Mouse (Mus musculus) heart, embryonic 10.5 days (tissue): ENCODE data around the gene Gm6169. TPM values are rescaled to one million over a fixed set of nuclear protein-coding genes. Genes with fewer than 3 reads are reported as not detected.

Source experiments
- DNase-seq: peaks from one replicate; pipeline ENCODE4 v3.0.0-alpha.2; 2017; ENCODE audit warnings: low spot score
- H3K27ac ChIP-seq: fragments of 300-500 bp; sonication (generic); 2 replicates; pipeline ENCODE4 v1.5.1; 2016; ENCODE audit warnings: mild to moderate bottlenecking
- H3K27me3 ChIP-seq: fragments of 300-500 bp; sonication (generic); 2 replicates; pipeline ENCODE4 v1.6.1; 2016; ENCODE audit warnings: mild to moderate bottlenecking; ENCODE audit not compliant: poor library complexity, insufficient read depth, severe bottlenecking
- H3K36me3 ChIP-seq: fragments of 300-500 bp; sonication (generic); 2 replicates; pipeline ENCODE4 v1.6.1; 2016; ENCODE audit warnings: mild to moderate bottlenecking, moderate library complexity
- H3K4me1 ChIP-seq: fragments of 300-500 bp; sonication (generic); 2 replicates; pipeline ENCODE4 v1.6.1; 2016; ENCODE audit warnings: mild to moderate bottlenecking
- H3K4me3 ChIP-seq: fragments of 300-500 bp; sonication (generic); 2 replicates; pipeline ENCODE4 v1.5.1; 2016; ENCODE audit warnings: mild to moderate bottlenecking, moderate library complexity
- H3K9me3 ChIP-seq: fragments of 300-500 bp; sonication (generic); 2 replicates; pipeline ENCODE4 v1.6.1; 2016; ENCODE audit warnings: mild to moderate bottlenecking, moderate library complexity
- WGBS: fragments of 180-500 bp; shearing (Covaris S2); methylation state at CpG from one replicate; pipeline ENCODE4 v1.1.7; 2016; 5-methylcytosine and 5-hydroxymethylcytosine counted together
- polyA plus RNA-seq: library from polyadenylated mRNA; unstranded; fragments of >200 nt; fragmentation: Nextera tagmentation; extraction: Ambion mirVana; gene quantifications from 2 replicates; pipeline ENCODE4 v1.2.1, GENCODE M21; 2016

Gene Gm6169
- polyA plus RNA-seq, 1 experiment from 2014 or later: 1.9 TPM

DNA sequence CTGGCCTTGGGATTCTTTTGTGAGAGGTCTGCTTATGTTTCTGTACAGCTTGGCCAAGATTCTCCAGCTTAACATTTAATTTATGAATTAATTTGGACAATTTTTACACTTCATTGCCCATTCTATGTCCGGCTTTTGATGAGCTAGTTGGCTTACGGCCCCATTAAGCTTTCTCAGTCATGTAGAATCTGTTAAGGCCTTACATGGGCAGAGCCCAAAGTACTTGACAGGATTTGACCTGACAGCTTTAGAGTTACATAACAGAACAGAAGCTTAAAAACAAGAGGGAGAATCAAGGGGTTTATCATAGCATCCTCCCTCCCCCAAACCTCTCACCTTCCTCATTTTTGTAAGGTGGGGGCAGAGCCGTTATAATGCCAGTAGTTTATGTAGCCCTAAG lies 10.9 kb downstream of the Gm6169 start:
- H3K9me3 ChIP-seq: no peaks in the 10 kb centered on the region
- no peak overlapping the region for H3K27ac ChIP-seq
- no peaks in the 10 kb centered on the region for H3K27me3 ChIP-seq
- 92% methylated on average over 3 of the region's 3 CpGs for WGBS
- H3K4me3 ChIP-seq: no peak overlapping the region
- H3K36me3 ChIP-seq: peaks cover 5% of the 10 kb centered on the region; the same call in 1 of the 2 replicates
- DNase-seq: no peak
- peaks cover 4% of the 10 kb centered on the region; the same call in 1 of the 2 replicates for H3K4me1 ChIP-seq

DNA sequence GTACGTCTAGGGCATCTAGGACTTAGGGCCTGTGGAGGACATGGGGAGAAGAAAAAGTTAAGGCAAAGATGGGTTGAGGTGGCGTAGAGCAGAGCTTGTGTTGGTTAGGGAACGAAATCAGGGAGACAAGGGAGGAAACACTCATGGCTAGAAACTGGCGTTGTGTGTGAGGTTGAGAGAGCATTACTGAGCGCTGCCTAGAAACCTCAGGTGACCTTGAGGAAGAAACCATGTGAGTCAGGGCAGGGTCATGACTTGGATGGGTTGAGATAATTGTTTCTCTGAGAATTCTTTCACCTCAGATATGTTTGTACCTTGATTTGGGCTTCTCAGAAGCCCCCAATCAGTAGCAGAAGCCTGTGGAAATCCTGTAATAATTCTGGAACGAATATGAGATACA lies 11.6 kb downstream of the Gm6169 start:
- H3K27me3 ChIP-seq: no peaks in the 10 kb centered on the region
- peaks cover 7% of the 10 kb centered on the region; the same call in 1 of the 2 replicates for H3K36me3 ChIP-seq
- H3K27ac ChIP-seq: no peak overlapping the region
- no peaks in the 10 kb centered on the region for H3K9me3 ChIP-seq
- WGBS: 91% methylated on average over 6 of the region's 6 CpGs
- no peak overlapping the region for H3K4me3 ChIP-seq
- no peak for DNase-seq
- peaks cover 6% of the 10 kb centered on the region for H3K4me1 ChIP-seq

DNA sequence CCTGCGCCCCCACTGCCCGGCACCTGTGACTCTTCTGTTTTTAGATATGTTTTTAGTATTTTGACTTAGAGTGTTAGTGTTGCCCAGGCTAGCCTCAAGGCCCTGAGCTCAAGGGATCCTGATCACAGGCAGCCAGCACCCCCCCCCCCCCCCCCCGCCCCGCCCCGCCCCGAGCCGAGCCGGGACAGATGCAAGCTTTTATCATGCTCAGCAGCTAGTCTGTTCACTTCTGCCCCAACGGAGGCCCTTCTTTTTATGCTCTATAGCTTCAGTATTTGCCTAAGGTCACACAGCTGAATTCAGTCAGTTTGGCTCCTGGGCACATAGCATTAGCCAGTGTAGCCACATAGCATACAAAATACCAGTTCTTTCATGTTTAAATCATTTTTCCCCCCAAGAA lies 12.7 kb downstream of the Gm6169 start:
- WGBS: 65% methylated on average over 6 of the region's 9 CpGs
- Histone ChIP-seq H3K27ac (no peak overlapping the region), H3K9me3 (no peaks in the 10 kb centered on the region), H3K27me3 (no peaks in the 10 kb centered on the region), H3K36me3 (0 out of 2 replicates have a peak, but pooled peaks cover 3% of the 10 kb centered on the region), H3K4me3 (no peak overlapping the region), H3K4me1 (peaks cover 11% of the 10 kb centered on the region)
- peak; percentile 83 for DNase-seq

DNA sequence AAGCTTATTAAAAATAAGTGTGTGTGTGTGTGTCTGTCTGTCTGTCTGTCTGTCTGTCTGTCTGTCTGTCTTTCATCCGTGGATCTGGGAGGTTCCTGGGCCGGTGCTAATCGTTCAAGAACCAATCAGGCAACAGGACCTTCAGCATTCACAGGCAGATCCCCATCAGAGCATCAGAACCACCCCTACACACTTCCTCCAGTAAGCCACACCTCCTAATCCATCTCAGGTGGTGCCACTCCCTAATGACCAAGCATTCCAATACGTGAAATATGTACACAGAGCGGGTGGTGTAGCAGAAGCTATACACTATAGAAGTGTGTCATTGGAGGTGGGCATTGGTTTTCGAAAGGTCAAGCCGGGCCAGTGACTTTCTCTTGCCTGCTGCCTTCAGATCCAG lies 16.6 kb downstream of the Gm6169 start:
- H3K36me3 ChIP-seq: peaks cover 8% of the 10 kb centered on the region; the same call in 1 of the 2 replicates
- peaks cover 10% of the 10 kb centered on the region for H3K4me1 ChIP-seq
- no peaks in the 10 kb centered on the region for H3K9me3 ChIP-seq
- H3K27ac ChIP-seq: no peak overlapping the region
- no peak overlapping the region for H3K4me3 ChIP-seq
- H3K27me3 ChIP-seq: no peaks in the 10 kb centered on the region
- no peak for DNase-seq
- WGBS: 90% methylated on average over 7 of the region's 7 CpGs

DNA sequence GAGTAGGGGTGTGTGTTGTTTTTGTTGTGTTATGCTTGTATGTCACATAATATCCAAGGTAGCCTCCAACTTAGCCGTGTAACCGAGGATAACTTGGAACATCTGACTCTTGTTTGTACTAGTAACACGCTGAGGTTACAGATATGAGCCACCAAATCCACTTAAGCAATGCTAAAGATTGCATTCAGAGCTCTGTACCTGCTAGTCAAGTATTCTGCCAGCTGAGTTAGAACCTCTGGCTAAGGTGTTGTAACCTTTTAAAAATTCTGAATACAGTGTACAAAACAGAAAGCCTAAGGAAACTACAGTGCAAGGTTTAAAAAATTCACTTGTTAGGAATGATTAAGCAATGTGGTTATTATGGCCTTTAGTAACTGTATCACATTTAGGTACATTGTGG lies 18.4 kb downstream of the Gm6169 start:
- WGBS: 92% methylated on average over 3 of the region's 3 CpGs
- peaks cover 10% of the 10 kb centered on the region; the same call in 1 of the 2 replicates for H3K36me3 ChIP-seq
- no peak for DNase-seq

DNA sequence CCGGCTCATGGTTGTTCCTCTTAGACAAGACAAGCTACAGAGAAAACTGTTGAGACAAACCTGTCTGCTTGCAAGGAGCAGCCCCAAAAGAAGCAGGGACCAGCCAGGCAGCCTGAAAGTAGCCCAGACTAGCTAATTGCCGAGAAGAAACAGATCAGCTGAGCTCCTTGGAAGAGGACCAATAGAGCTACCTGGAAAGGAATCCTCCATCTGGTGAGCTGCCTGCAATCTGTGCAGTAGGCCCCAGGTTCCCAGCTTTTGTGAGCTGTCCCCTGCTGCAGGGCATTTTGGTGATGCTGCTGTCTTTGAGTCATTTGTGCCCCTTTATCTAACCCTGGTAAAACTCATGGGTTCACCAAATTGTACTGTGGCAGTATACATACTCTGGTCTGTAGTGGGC lies 18.8 kb downstream of the Gm6169 start:
- no peak overlapping the region for H3K27ac ChIP-seq
- H3K9me3 ChIP-seq: no peaks in the 10 kb centered on the region
- peaks cover 7% of the 10 kb centered on the region; the same call in 1 of the 2 replicates for H3K4me1 ChIP-seq
- peaks cover 11% of the 10 kb centered on the region; the same call in 1 of the 2 replicates for H3K36me3 ChIP-seq
- DNase-seq: no peak
- H3K4me3 ChIP-seq: no peak overlapping the region
- no peaks in the 10 kb centered on the region for H3K27me3 ChIP-seq
- 89% methylated on average over 2 of the region's 2 CpGs for WGBS

More for the DNA sequence above, 18.4 kb downstream of the Gm6169 start:
- Histone ChIP-seq H3K27me3 (no peaks in the 10 kb centered on the region), H3K9me3 (no peaks in the 10 kb centered on the region), H3K4me1 (peaks cover 7% of the 10 kb centered on the region; the same call in 1 of the 2 replicates), H3K27ac (no peak overlapping the region), H3K4me3 (no peak overlapping the region)

DNA sequence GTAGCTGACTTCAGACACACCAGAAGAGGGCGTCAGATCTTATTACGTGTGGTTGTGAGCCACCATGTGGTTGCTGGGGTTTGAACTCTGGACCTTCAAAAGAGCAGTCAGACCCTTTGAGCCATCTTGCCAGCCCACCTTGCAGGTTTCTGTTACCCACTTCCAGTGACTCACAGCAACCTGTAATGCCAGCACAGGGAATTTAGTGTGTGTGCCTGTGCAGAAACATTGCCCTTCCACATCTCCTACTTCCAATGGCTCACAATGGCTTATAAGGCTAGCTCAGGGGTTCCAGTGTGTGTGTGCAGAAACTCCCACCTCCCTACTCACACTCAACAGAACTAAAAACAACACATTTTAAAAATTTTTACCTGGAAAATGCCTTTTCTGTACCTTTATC lies 21.5 kb downstream of the Gm6169 start:
- Histone ChIP-seq H3K4me1 (peaks cover 8% of the 10 kb centered on the region; the same call in 1 of the 2 replicates), H3K9me3 (no peaks in the 10 kb centered on the region), H3K27me3 (no peaks in the 10 kb centered on the region), H3K36me3 (peaks cover 11% of the 10 kb centered on the region; the same call in 1 of the 2 replicates), H3K4me3 (no peak overlapping the region), H3K27ac (no peak overlapping the region)
- DNase-seq: no peak
- 92% methylated on average over 2 of the region's 2 CpGs for WGBS

DNA sequence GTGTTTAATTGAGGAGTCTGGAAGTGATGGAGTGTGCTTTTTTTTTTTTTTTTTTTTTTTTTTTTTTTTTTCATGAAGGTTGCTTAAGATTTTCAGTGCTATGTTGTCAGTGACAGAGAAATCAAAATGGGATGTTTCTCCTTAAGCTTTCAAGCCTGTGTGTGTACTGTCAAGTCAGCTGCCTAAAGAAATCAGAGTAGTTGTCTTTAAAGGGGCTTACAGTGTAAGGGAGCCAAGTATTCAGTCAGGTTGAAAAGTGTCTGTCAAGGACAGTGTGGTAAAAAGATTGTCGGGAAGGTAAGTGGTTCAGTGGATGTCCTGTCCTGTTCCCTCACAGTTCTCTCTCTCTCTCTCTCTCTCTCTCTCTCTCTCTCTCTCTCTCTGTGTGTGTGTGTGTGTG lies 25.5 kb downstream of the Gm6169 start:
- H3K36me3 ChIP-seq: peaks cover 7% of the 10 kb centered on the region; the same call in 1 of the 2 replicates
- no peak overlapping the region for H3K27ac ChIP-seq
- H3K4me1 ChIP-seq: peaks cover 6% of the 10 kb centered on the region; the same call in 1 of the 2 replicates
- no peak for DNase-seq
- WGBS: 22% methylated on average over 1 of the region's 1 CpGs
- H3K9me3 ChIP-seq: no peaks in the 10 kb centered on the region
- no peaks in the 10 kb centered on the region for H3K27me3 ChIP-seq
- no peak overlapping the region for H3K4me3 ChIP-seq

DNA sequence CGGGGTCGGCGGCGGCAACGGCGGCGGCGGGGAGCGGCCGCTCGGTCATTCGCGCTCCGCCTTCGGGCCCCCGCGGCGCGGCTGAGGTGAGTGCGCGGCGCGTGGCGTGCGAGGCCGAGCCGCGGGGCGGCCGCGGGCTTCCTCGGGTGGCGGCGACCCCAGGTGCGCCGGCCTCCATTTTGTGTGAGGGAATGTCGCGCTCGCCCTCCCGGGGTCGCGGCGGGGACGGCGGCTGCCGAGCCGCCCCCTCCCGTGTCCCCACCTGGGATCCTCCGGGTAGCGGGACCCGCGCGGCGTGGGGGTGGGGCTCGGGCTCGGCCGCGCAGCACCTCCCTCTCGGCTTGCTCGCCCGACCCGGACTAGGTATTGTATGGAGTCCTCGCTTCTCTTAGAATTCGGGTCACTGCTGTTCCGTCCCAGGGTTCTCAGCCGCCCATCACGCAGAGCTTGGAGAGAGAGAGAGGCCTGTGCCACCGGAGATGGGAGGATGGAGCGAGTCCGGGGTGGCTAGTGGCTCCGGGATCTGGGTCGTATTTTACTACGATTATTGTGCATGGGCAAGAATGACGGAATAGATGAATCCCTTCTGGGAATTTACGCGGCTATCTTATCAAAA lies 27.3 kb downstream of the Gm6169 start:
- 8% methylated on average over 76 of the region's 76 CpGs for whole genome bisulfite sequencing
- Histone ChIP-seq H3K27ac (peak overlapping the region; percentile 97), H3K9me3 (no peaks in the 10 kb centered on the region), H3K27me3 (no peaks in the 10 kb centered on the region), H3K36me3 (0 out of 2 replicates have a peak, but pooled peaks cover 3% of the 10 kb centered on the region), H3K4me1 (peaks cover 13% of the 10 kb centered on the region), H3K4me3 (peak overlapping the region; percentile 93)
- peak; percentile 83 for DNase-seq

DNA sequence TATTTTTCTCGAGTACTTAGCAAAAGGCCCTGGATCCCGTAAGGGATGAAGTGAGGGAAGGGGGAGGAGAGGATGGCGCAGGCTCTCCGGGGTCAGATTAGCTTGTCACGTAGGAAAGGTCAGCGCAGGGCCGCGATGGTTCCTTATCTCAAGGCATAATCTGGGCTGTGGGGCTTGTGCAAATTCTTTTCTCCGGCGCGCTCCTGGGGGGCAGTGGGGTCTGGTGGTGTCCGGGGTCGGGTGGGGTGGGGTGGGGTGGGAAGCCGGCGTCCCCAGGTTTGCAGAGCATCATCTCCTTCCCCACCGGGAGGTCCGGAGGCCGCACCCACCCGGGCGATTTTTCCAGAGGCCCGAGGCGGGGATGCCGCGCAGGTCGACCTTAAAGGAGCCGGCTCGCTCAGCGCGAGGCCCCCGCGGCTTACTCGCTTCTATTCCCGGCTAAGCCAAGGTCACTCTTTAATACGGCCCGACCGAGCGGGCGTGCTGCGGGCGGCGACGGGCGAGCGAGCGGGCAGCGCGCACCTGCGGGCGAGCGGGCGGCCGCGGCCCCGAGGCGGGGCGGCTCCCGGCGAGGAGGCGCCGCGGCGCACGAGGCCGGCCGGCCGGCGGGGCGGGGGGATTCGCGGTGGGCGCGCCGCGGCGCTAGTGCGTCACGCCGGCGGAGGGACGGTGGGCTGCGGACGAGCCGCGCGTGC lies 28.0 kb downstream of the Gm6169 start:
- no peaks in the 10 kb centered on the region for H3K9me3 ChIP-seq
- H3K27me3 ChIP-seq: no peaks in the 10 kb centered on the region
- 0 out of 2 replicates have a peak, but pooled peaks cover 3% of the 10 kb centered on the region for H3K36me3 ChIP-seq
- peak; percentile 83 for DNase-seq
- 3% methylated on average over 85 of the region's 85 CpGs for WGBS
- H3K4me3 ChIP-seq: peak overlapping the region; percentile 93
- peaks cover 13% of the 10 kb centered on the region for H3K4me1 ChIP-seq
- peak overlapping the region; percentile 97 for H3K27ac ChIP-seq

DNA sequence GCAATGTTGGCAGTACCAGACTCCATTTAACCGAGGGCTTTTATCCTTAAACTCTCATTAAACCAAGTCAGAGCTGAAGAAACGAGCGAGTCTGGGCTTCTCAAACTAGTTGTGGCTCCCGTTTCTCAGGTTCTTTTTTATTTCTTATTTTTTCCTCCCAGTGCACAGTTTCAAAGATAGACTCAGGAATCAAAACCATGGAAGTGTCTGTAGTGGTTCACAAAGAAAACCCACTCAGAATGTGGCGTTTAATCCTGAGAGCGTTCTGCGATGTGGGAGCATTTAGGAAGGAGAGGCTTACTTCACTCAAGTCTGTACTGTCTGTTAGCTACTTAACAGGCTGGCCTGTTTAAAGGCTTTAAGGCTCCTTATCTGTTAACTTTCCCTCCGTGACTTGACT lies 30.9 kb downstream of the Gm6169 start:
- peak overlapping the region; percentile 73; the same call in 1 of the 2 replicates for H3K27ac ChIP-seq
- no peak for DNase-seq
- H3K27me3 ChIP-seq: no peaks in the 10 kb centered on the region
- WGBS: 29% methylated on average over 8 of the region's 8 CpGs
- H3K9me3 ChIP-seq: no peaks in the 10 kb centered on the region
- H3K4me1 ChIP-seq: peaks cover 22% of the 10 kb centered on the region
- H3K4me3 ChIP-seq: peak overlapping the region; percentile 34; the same call in 1 of the 2 replicates
- H3K36me3 ChIP-seq: no peaks in the 10 kb centered on the region

DNA sequence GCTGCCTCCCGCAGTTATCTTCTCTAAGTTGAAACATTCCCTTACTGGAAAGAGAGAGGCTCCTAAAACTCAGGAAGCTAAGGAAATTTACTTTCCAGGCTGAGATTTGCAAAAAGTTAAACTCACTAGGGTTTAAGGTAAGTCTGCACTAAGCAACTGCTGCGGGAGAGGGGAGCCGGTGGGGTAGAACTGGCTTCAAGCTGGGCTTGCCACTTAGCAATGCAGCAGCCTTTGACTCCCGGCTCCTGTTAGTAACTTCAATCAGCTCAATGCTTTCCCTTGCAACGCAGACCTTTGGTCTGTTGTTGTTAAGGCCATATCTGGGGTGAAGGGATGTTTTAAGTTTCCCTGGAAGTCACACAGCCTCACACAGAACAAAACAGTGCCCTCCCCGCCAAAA lies 31.3 kb downstream of the Gm6169 start:
- DNase-seq: no peak
- H3K4me1 ChIP-seq: peaks cover 19% of the 10 kb centered on the region

More for the DNA sequence above, 31.3 kb downstream of the Gm6169 start:
- WGBS: 7% methylated on average over 6 of the region's 6 CpGs
- Histone ChIP-seq H3K9me3 (no peaks in the 10 kb centered on the region), H3K36me3 (no peaks in the 10 kb centered on the region), H3K4me3 (peak overlapping the region; percentile 34), H3K27ac (peak overlapping the region; percentile 73), H3K27me3 (no peaks in the 10 kb centered on the region)
